ENCODE assay signal across 8 mouse cellular contexts in genomic region chr4:42949051-42949675, GRCm38 (mm10). TPM values are rescaled to one million over a fixed set of nuclear protein-coding genes. Genes with fewer than 3 reads are reported as not detected.
DNase-seq lines count a peak whose midpoint lies in the region; ATAC-seq and TF ChIP-seq lines count a peak whose summit lies in the region.

No protein-coding gene starts in this region.

- no peak for TF ChIP-seq RAD21 in MEL (IDR thresholded peaks at IDR 0.05; ENCODE audit: low read depth, low read length)

- H3K27ac ChIP-seq in heart, embryonic 15.5 days, result peak overlapping the region; percentile 46; the same call in 1 of the 2 replicates
- no peak overlapping the region for H3K27ac ChIP-seq in MEL (ENCODE audit: control insufficient read depth, low read depth, low read length)
- H3K27ac ChIP-seq in hindbrain, embryonic 10.5 days, result peak overlapping the region; percentile 99
- H3K27ac ChIP-seq in macrophage, result no peak overlapping the region

- ATAC-seq in heart, embryonic 15.5 days (replicated peaks; ENCODE audit: insufficient number of reproducible peaks, insufficient read depth, low FRiP score, low read depth), result no peak
- ATAC-seq in granulocyte monocyte progenitor cell, adult 5-6 weeks (replicated peaks; ENCODE audit: poor library complexity, severe bottlenecking), result no peak

- peak overlapping the region; percentile 90 for H3K4me3 ChIP-seq in heart, embryonic 15.5 days
- H3K4me3 ChIP-seq in MEL (ENCODE audit: control insufficient read depth in 1 of 2, insufficient read depth in 1 of 2, low read depth in 2 of 2, low read length in 2 of 2), result peak overlapping the region; percentile 9 to 77; a peak in 3 of 4 replicates
- peak overlapping the region; percentile 90 for H3K4me3 ChIP-seq in hindbrain, embryonic 10.5 days
- peak overlapping the region; percentile 12; the same call in 1 of the 2 replicates for H3K4me3 ChIP-seq in macrophage (ENCODE audit: inconsistent target)

- H3K27me3 ChIP-seq in heart, embryonic 15.5 days, result peaks cover 13% of the 10 kb centered on the region
- H3K27me3 ChIP-seq in MEL (ENCODE audit: control insufficient read depth in 1 of 2, insufficient read depth in 2 of 2, low read length in 2 of 2), result peaks cover 0 to 1% of the 10 kb centered on the region in 2 experiments; a peak in 1 of 4 replicates
- H3K27me3 ChIP-seq in hindbrain, embryonic 10.5 days (ENCODE audit: insufficient read depth, poor library complexity, severe bottlenecking), result peaks cover 25% of the 10 kb centered on the region

- H3K79me2 ChIP-seq in MEL (ENCODE audit: control insufficient read depth, insufficient read depth, low read length, poor library complexity) (no peaks in the 10 kb centered on the region; the same call in 1 of the 2 replicates), macrophage (ENCODE audit: inconsistent target) (no peaks in the 10 kb centered on the region)

- DNase-seq in heart, adult 8-10 months (ENCODE audit: low spot score), result no peak
- no peak for DNase-seq in MEL (ENCODE audit: low read depth, low spot score)
- no peak for DNase-seq in hindbrain, embryonic 10.5 days (ENCODE audit: low spot score)
- DNase-seq in adrenal gland, postnatal 25 days, result no peak
- no peak for DNase-seq in layer of hippocampus, postnatal 14 days (ENCODE audit: low spot score in 2 of 2)

- H3K36me3 ChIP-seq in heart, embryonic 15.5 days, result no peaks in the 10 kb centered on the region
- H3K36me3 ChIP-seq in MEL (ENCODE audit: control insufficient read depth in 1 of 2, insufficient read depth in 2 of 2, low read length in 2 of 2), result no peaks in the 10 kb centered on the region
- H3K36me3 ChIP-seq in hindbrain, embryonic 10.5 days, result peaks cover 15% of the 10 kb centered on the region
- no peaks in the 10 kb centered on the region for H3K36me3 ChIP-seq in macrophage (ENCODE audit: inconsistent target)

- H3K4me2 ChIP-seq in heart, embryonic 15.5 days, result peak overlapping the region; percentile 81

- peaks cover 41% of the 10 kb centered on the region for H3K4me1 ChIP-seq in heart, embryonic 15.5 days (replicated peaks)
- peaks cover 0 to 8% of the 10 kb centered on the region in 2 experiments; a peak in 1 of 4 replicates for H3K4me1 ChIP-seq in MEL (ENCODE audit: control insufficient read depth in 1 of 2, insufficient read depth in 2 of 2, low read length in 2 of 2)
- H3K4me1 ChIP-seq in hindbrain, embryonic 10.5 days (replicated peaks), result peaks cover 82% of the 10 kb centered on the region

- no peaks in the 10 kb centered on the region for H3K9me3 ChIP-seq in heart, embryonic 15.5 days (replicated peaks)
- no peaks in the 10 kb centered on the region for H3K9me3 ChIP-seq in MEL (replicated peaks; ENCODE audit: insufficient read depth, low read length)
- H3K9me3 ChIP-seq in hindbrain, embryonic 10.5 days, result no peaks in the 10 kb centered on the region

- H3K9ac ChIP-seq in heart, embryonic 15.5 days, result peak overlapping the region; percentile 39
- H3K9ac ChIP-seq in MEL (ENCODE audit: control insufficient read depth, low read depth, low read length, poor library complexity, severe bottlenecking), result no peak overlapping the region

- 7% methylated on average over 14 of the region's 14 CpGs for WGBS in heart, embryonic 15.5 days
- 16% methylated on average over 14 of the region's 14 CpGs for WGBS in hindbrain, embryonic 10.5 days
- 10% methylated on average over 14 of the region's 14 CpGs for WGBS in macrophage (ENCODE audit: missing documents)

- no peak for TF ChIP-seq POLR2A in MEL (IDR thresholded peaks at IDR 0.05; ENCODE audit: control insufficient read depth in 1 of 2, insufficient read depth in 1 of 2, low read depth in 1 of 2, low read length in 2 of 2, poor library complexity in 1 of 2)

- no peak for TF ChIP-seq EP300 in MEL (IDR thresholded peaks at IDR 0.05; ENCODE audit: low read depth in 1 of 2, low read length in 2 of 2)

- no peak for TF ChIP-seq CTCF in MEL (IDR thresholded peaks at IDR 0.05 in 2 of 3, conservative IDR thresholded peaks at IDR 0.05 in 1 of 3; ENCODE audit: control insufficient read depth in 1 of 3, insufficient read depth in 1 of 3, low read depth in 2 of 3, low read length in 3 of 3, poor library complexity in 1 of 3, severe bottlenecking in 1 of 3)

TF ChIP-seq in MEL, 35 proteins besides CTCF, POLR2A, EP300 and RAD21:
- TF ChIP-seq GABPA (IDR thresholded peaks at IDR 0.05; ENCODE audit: low read depth, low read length) (no peak), CHD1 (IDR thresholded peaks at IDR 0.05; ENCODE audit: low read depth, low read length) (no peak), SIN3A (IDR thresholded peaks at IDR 0.05; ENCODE audit: low read length) (no peak)
TF ChIP-seq in MEL: peak in this region for 0.

RNA-seq across cellular contexts. Expression of gene Dnajb5, which starts 0.5 kb away (rescaled TPM):
- polyA plus RNA-seq in heart, embryonic 15.5 days (2015; fragmentation: Nextera tagmentation; extraction: Ambion mirVana), result 17.7 and 18.2 TPM in 2 replicates
- total RNA-seq in heart, adult 8-10 months (2022), result 100 to 1,000 TPM in 2 of 4 experiments, 10 to 100 TPM in 2; 65.1 to 119 (median 88.0) TPM
- 0.73 and 1.0 TPM in 2 replicates for total RNA-seq in MEL (2012; rRNA removed)
- polyA plus RNA-seq in MEL (2012; ENCODE audit: insufficient read depth in 1 of 2, insufficient read length in 2 of 2, low read depth in 1 of 2, low replicate concordance in 2 of 2, missing spikeins in 1 of 2), result 1 to 10 TPM in 1 of 2 experiments, not detected in 1; 1.8 TPM
- polyA plus RNA-seq in hindbrain, embryonic 10.5 days (2016; fragmentation: Nextera tagmentation; extraction: Ambion mirVana), result 14.0 and 17.6 TPM in 2 replicates
- 10 to 100 TPM; 10.0 to 37.3 (median 19.4) TPM for total RNA-seq in macrophage (2018; cell fraction: chromatin; rRNA removed)
- 10 to 100 TPM in 9 of 26 experiments, 1 to 10 TPM in 17; 7.1 to 20.6 (median 9.4) TPM for total RNA-seq in macrophage (2018; cell fraction: cytosol; rRNA removed)
- 10 to 100 TPM; 11.2 to 41.6 (median 23.7) TPM for total RNA-seq in macrophage (2018; cell fraction: nucleus; rRNA removed)
- 7.1 to 8.8 TPM (median 7.8 TPM) in 3 replicates for polyA plus RNA-seq in macrophage (2018)
- 12.5 TPM in 2 replicates for total RNA-seq in adrenal gland, postnatal 25 days (2021)
- total RNA-seq in granulocyte monocyte progenitor cell, adult 5-6 weeks (2014; fragmentation: Nextera tagmentation), result 4.4 and 16.3 TPM in 2 replicates
- total RNA-seq in granulocyte monocyte progenitor cell, adult 5-6 weeks (2017), result 1.0 and 1.1 TPM in 2 replicates
- total RNA-seq in layer of hippocampus, postnatal 14 days (2021), result 100 to 1,000 TPM; 213 to 218 TPM

RNA-seq across cellular contexts. Expression of gene 1700022I11Rik, which starts 20.2 kb away (rescaled TPM):
- 0.18 and 0.42 TPM in 2 replicates for polyA plus RNA-seq in heart, embryonic 15.5 days (2015; fragmentation: Nextera tagmentation; extraction: Ambion mirVana)
- total RNA-seq in heart, adult 8-10 months (2022), result not detected
- total RNA-seq in MEL (2012; rRNA removed), result 0.54 and 0.65 TPM in 2 replicates
- polyA plus RNA-seq in MEL (2012; ENCODE audit: insufficient read depth in 1 of 2, insufficient read length in 2 of 2, low read depth in 1 of 2, low replicate concordance in 2 of 2, missing spikeins in 1 of 2), result under 1 TPM in 1 of 2 experiments, not detected in 1; 0.39 TPM
- 0.75 and 0.95 TPM in 2 replicates for polyA plus RNA-seq in hindbrain, embryonic 10.5 days (2016; fragmentation: Nextera tagmentation; extraction: Ambion mirVana)
- not detected for total RNA-seq in macrophage (2018; cell fraction: chromatin; rRNA removed)
- total RNA-seq in macrophage (2018; cell fraction: cytosol; rRNA removed), result under 1 TPM in 1 of 26 experiments, not detected in 25; 0.10 TPM
- total RNA-seq in macrophage (2018; cell fraction: nucleus; rRNA removed), result not detected
- polyA plus RNA-seq in macrophage (2018), result 0.24 TPM in 1 of 3 replicates, not detected in the others
- total RNA-seq in adrenal gland, postnatal 25 days (2021), result not detected in 2 replicates
- not detected in 2 replicates for total RNA-seq in granulocyte monocyte progenitor cell, adult 5-6 weeks (2014; fragmentation: Nextera tagmentation)
- total RNA-seq in granulocyte monocyte progenitor cell, adult 5-6 weeks (2017), result 0.22 and 0.57 TPM in 2 replicates
- total RNA-seq in layer of hippocampus, postnatal 14 days (2021), result not detected

RNA-seq across cellular contexts. Expression of gene Phf24, which starts 32.7 kb away (rescaled TPM):
- 4.1 and 4.3 TPM in 2 replicates for polyA plus RNA-seq in heart, embryonic 15.5 days (2015; fragmentation: Nextera tagmentation; extraction: Ambion mirVana)
- total RNA-seq in heart, adult 8-10 months (2022), result 1 to 10 TPM; 4.3 to 9.8 (median 7.0) TPM
- 0.07 and 0.31 TPM in 2 replicates for total RNA-seq in MEL (2012; rRNA removed)
- under 1 TPM in 1 of 2 experiments, not detected in 1; 0.92 TPM for polyA plus RNA-seq in MEL (2012; ENCODE audit: insufficient read depth in 1 of 2, insufficient read length in 2 of 2, low read depth in 1 of 2, low replicate concordance in 2 of 2, missing spikeins in 1 of 2)
- polyA plus RNA-seq in hindbrain, embryonic 10.5 days (2016; fragmentation: Nextera tagmentation; extraction: Ambion mirVana), result 1.6 and 2.5 TPM in 2 replicates
- under 1 TPM in 3 of 26 experiments, not detected in 23; 0.12 to 0.45 (median 0.16) TPM for total RNA-seq in macrophage (2018; cell fraction: chromatin; rRNA removed)
- total RNA-seq in macrophage (2018; cell fraction: cytosol; rRNA removed), result under 1 TPM in 15 of 26 experiments, not detected in 11; under 0.01 to 0.10 (median 0.05) TPM
- total RNA-seq in macrophage (2018; cell fraction: nucleus; rRNA removed), result under 1 TPM in 7 of 26 experiments, not detected in 19; 0.07 to 0.52 (median 0.10) TPM
- polyA plus RNA-seq in macrophage (2018), result 0.12 to 0.16 TPM in 2 of 3 replicates, not detected in the other
- 0.57 and 0.73 TPM in 2 replicates for total RNA-seq in adrenal gland, postnatal 25 days (2021)
- 0.11 and 0.21 TPM in 2 replicates for total RNA-seq in granulocyte monocyte progenitor cell, adult 5-6 weeks (2014; fragmentation: Nextera tagmentation)
- total RNA-seq in granulocyte monocyte progenitor cell, adult 5-6 weeks (2017), result 0.04 and 1.0 TPM in 2 replicates
- 100 to 1,000 TPM; 121 to 134 TPM for total RNA-seq in layer of hippocampus, postnatal 14 days (2021)

RNA-seq across cellular contexts. Expression of gene Vcp, which starts 51.1 kb away (rescaled TPM):
- polyA plus RNA-seq in heart, embryonic 15.5 days (2015; fragmentation: Nextera tagmentation; extraction: Ambion mirVana), result 437 and 463 TPM in 2 replicates
- 100 to 1,000 TPM; 255 to 280 (median 263) TPM for total RNA-seq in heart, adult 8-10 months (2022)
- total RNA-seq in MEL (2012; rRNA removed), result 264 and 319 TPM in 2 replicates
- 100 to 1,000 TPM; 420 to 792 TPM for polyA plus RNA-seq in MEL (2012; ENCODE audit: insufficient read depth in 1 of 2, insufficient read length in 2 of 2, low read depth in 1 of 2, low replicate concordance in 2 of 2, missing spikeins in 1 of 2)
- 600 and 640 TPM in 2 replicates for polyA plus RNA-seq in hindbrain, embryonic 10.5 days (2016; fragmentation: Nextera tagmentation; extraction: Ambion mirVana)
- 100 to 1,000 TPM; 172 to 367 (median 288) TPM for total RNA-seq in macrophage (2018; cell fraction: chromatin; rRNA removed)
- total RNA-seq in macrophage (2018; cell fraction: cytosol; rRNA removed), result 100 to 1,000 TPM; 158 to 277 (median 228) TPM
- total RNA-seq in macrophage (2018; cell fraction: nucleus; rRNA removed), result 100 to 1,000 TPM; 165 to 357 (median 254) TPM
- polyA plus RNA-seq in macrophage (2018), result 191 to 290 TPM (median 215 TPM) in 3 replicates
- 299 and 392 TPM in 2 replicates for total RNA-seq in adrenal gland, postnatal 25 days (2021)
- 207 and 209 TPM in 2 replicates for total RNA-seq in granulocyte monocyte progenitor cell, adult 5-6 weeks (2014; fragmentation: Nextera tagmentation)
- 303 and 304 TPM in 2 replicates for total RNA-seq in granulocyte monocyte progenitor cell, adult 5-6 weeks (2017)
- total RNA-seq in layer of hippocampus, postnatal 14 days (2021), result 100 to 1,000 TPM; 214 to 228 TPM

Comparison
In these comparisons a context has a peak if more than half of its experiments do, and no peak if none do; other contexts are left out.
1. H3K27ac ChIP-seq: peak in heart, embryonic 15.5 days (single experiment) and hindbrain, embryonic 10.5 days (single experiment); none in MEL (single experiment) and macrophage (single experiment).
2. H3K4me3 ChIP-seq: peak in every context shown above with its lines; median percentile 90 in heart, embryonic 15.5 days; 90 in hindbrain, embryonic 10.5 days; 43 in MEL; 12 in macrophage.
3. RNA of gene Phf24, which starts 32.7 kb away (total RNA-seq): 121 to 134 TPM in layer of hippocampus, postnatal 14 days; 4.3 to 9.8 TPM in heart, adult 8-10 months, 0.04 to 1.0 TPM in granulocyte monocyte progenitor cell, adult 5-6 weeks, 0.57 to 0.73 TPM in adrenal gland, postnatal 25 days and 0.07 to 0.31 TPM in MEL; every median in the first group is over 10 times any median in the second.